8 mouse cellular contexts compared by ENCODE assay signal in genomic region chr1:36938801-36939286, GRCm38 (mm10). TPM values are rescaled to one million over a fixed set of nuclear protein-coding genes. Genes with fewer than 3 reads are reported as not detected.
DNase-seq lines count a peak whose midpoint lies in the region; ATAC-seq and TF ChIP-seq lines count a peak whose summit lies in the region.

No protein-coding gene starts in this region.

- H3K4me3 ChIP-seq in G1E (ENCODE audit: low read depth, low read length) = peak overlapping the region; percentile 87
- peak overlapping the region; percentile 97 for H3K4me3 ChIP-seq in heart, embryonic 12.5 days
- peak overlapping the region; percentile 82 for H3K4me3 ChIP-seq in midbrain, embryonic 15.5 days
- H3K4me3 ChIP-seq in thymus, adult 2 months (ENCODE audit: control insufficient read depth, insufficient read depth, low read length) = peak overlapping the region; percentile 93

- no peak for TF ChIP-seq POLR2A in thymus, adult 2 months (IDR thresholded peaks at IDR 0.05; ENCODE audit: control insufficient read depth, extremely low read depth, insufficient read depth, low read length, poor library complexity)

- no peak for TF ChIP-seq CTCF in G1E (IDR thresholded peaks at IDR 0.05; ENCODE audit: low read depth, low read length)
- no peak for TF ChIP-seq CTCF in thymus, adult 2 months (IDR thresholded peaks at IDR 0.05; ENCODE audit: borderline replicate concordance, control insufficient read depth, extremely low read depth, insufficient read depth, low read length, poor library complexity)

- peak overlapping the region; percentile 85 for H3K4me2 ChIP-seq in heart, embryonic 12.5 days
- peak overlapping the region; percentile 76 for H3K4me2 ChIP-seq in midbrain, embryonic 15.5 days

- H3K27me3 ChIP-seq in G1E (ENCODE audit: insufficient read depth, low read length) = no peaks in the 10 kb centered on the region
- H3K27me3 ChIP-seq in heart, embryonic 12.5 days (replicated peaks) = no peaks in the 10 kb centered on the region
- no peaks in the 10 kb centered on the region for H3K27me3 ChIP-seq in midbrain, embryonic 15.5 days (replicated peaks)
- H3K27me3 ChIP-seq in thymus, adult 2 months (ENCODE audit: control insufficient read depth, insufficient read depth, low read length) = no peaks in the 10 kb centered on the region

- peak overlapping the region; percentile 99 for H3K9ac ChIP-seq in heart, embryonic 12.5 days
- peak overlapping the region; percentile 97 for H3K9ac ChIP-seq in midbrain, embryonic 15.5 days

- DNase-seq in kidney, adult 18-20 months = peak; percentile 56
- DNase-seq in kidney, adult 11 months = no peak
- peak; percentile 49 for DNase-seq in G1E (ENCODE audit: low spot score)
- peak; percentile 63 to 69 for DNase-seq in cerebellum, postnatal 10 days
- DNase-seq in kidney, postnatal 25 days = peak; percentile 39 to 67
- DNase-seq in thymus, adult 2 months = peak; percentile 38

- H3K36me3 ChIP-seq in G1E (replicated peaks) = peaks cover 11% of the 10 kb centered on the region
- no peaks in the 10 kb centered on the region for H3K36me3 ChIP-seq in heart, embryonic 12.5 days
- no peaks in the 10 kb centered on the region for H3K36me3 ChIP-seq in midbrain, embryonic 15.5 days (replicated peaks)
- no peaks in the 10 kb centered on the region for H3K36me3 ChIP-seq in thymus, adult 2 months (ENCODE audit: control insufficient read depth, insufficient read depth, low read length)

- ATAC-seq in G1E (ENCODE audit: extremely low read depth, insufficient number of reproducible peaks, low FRiP score, poor library complexity, severe bottlenecking) = no peak
- peak; percentile 9 for ATAC-seq in heart, embryonic 12.5 days (ENCODE audit: insufficient number of reproducible peaks, low FRiP score)
- ATAC-seq in midbrain, embryonic 15.5 days (replicated peaks) = no peak

- H3K27ac ChIP-seq in heart, embryonic 12.5 days (ENCODE audit: poor library complexity, severe bottlenecking) = peak overlapping the region; percentile 78
- H3K27ac ChIP-seq in midbrain, embryonic 15.5 days = peak overlapping the region; percentile 98
- no peak overlapping the region for H3K27ac ChIP-seq in thymus, adult 2 months (ENCODE audit: control insufficient read depth, insufficient read depth, low read length)

- WGBS in heart, embryonic 12.5 days = under 1% methylated on average over 52 of the region's 59 CpGs
- WGBS in midbrain, embryonic 15.5 days = under 1% methylated on average over 54 of the region's 59 CpGs
- WGBS in thymus, adult 2 months = under 1% methylated on average over 56 of the region's 59 CpGs

- no peaks in the 10 kb centered on the region for H3K9me3 ChIP-seq in G1E (replicated peaks)
- H3K9me3 ChIP-seq in heart, embryonic 12.5 days (replicated peaks) = no peaks in the 10 kb centered on the region
- H3K9me3 ChIP-seq in midbrain, embryonic 15.5 days = no peaks in the 10 kb centered on the region

- peaks cover 71% of the 10 kb centered on the region for H3K4me1 ChIP-seq in G1E (ENCODE audit: insufficient read depth, low read depth, low read length)
- peaks cover 27% of the 10 kb centered on the region for H3K4me1 ChIP-seq in heart, embryonic 12.5 days (replicated peaks)
- peaks cover 37% of the 10 kb centered on the region for H3K4me1 ChIP-seq in midbrain, embryonic 15.5 days
- peaks cover 5% of the 10 kb centered on the region for H3K4me1 ChIP-seq in thymus, adult 2 months (replicated peaks; ENCODE audit: control insufficient read depth, insufficient read depth, low read length)

RNA-seq across cellular contexts. Expression of gene Tmem131, which starts 4.6 kb away (rescaled TPM):
- total RNA-seq in G1E (2014; fragmentation: Nextera tagmentation) (298 and 313 TPM in 2 replicates), G1E (2017) (50.2 and 51.0 TPM in 2 replicates)
- 98.2 and 108 TPM in 2 replicates for polyA plus RNA-seq in G1E (2012)
- 12.4 and 13.6 TPM in 2 replicates for polyA plus RNA-seq in heart, embryonic 12.5 days (2016; fragmentation: Nextera tagmentation; extraction: Ambion mirVana)
- 13.1 and 14.8 TPM in 2 replicates for polyA plus RNA-seq in midbrain, embryonic 15.5 days (2015; fragmentation: Nextera tagmentation; extraction: Ambion mirVana)
- polyA plus RNA-seq in thymus, adult 2 months (2012; rRNA removed) = 51.1 and 62.0 TPM in 2 replicates
